Mouse (Mus musculus): ENCODE results near the gene Olfr1308. TPM values are rescaled to one million over a fixed set of nuclear protein-coding genes. Genes with fewer than 3 reads are reported as not detected.

The Olfr1308 gene
- polyA plus RNA-seq (2015; fragmentation: Nextera tagmentation; extraction: Ambion mirVana): not detected in 2 replicates

GRCm38 (mm10) chr2:111964844-111965243 lies at the start of gene Olfr1308:
TSS of gene Olfr1308 (minus strand) at chr2:111964944.
- ATAC-seq (ENCODE audit: insufficient number of reproducible peaks, low FRiP score, low TSS enrichment, low read depth): no peak
- Histone ChIP-seq H3K9me3 (no peaks in the 10 kb centered on the region), H3K9ac (no peak within 1 kb of the TSS), H3K36me3 (no peaks in the 10 kb centered on the region), H3K27ac (no peak within 1 kb of the TSS), H3K27me3 (no peaks in the 10 kb centered on the region), H3K4me3 (no peak within 1 kb of the TSS), H3K4me2 (no peak within 1 kb of the TSS), H3K4me1 (no peaks in the 10 kb centered on the region)
- 47% methylated on average over 1 of the region's 1 CpGs for WGBS

DNA sequence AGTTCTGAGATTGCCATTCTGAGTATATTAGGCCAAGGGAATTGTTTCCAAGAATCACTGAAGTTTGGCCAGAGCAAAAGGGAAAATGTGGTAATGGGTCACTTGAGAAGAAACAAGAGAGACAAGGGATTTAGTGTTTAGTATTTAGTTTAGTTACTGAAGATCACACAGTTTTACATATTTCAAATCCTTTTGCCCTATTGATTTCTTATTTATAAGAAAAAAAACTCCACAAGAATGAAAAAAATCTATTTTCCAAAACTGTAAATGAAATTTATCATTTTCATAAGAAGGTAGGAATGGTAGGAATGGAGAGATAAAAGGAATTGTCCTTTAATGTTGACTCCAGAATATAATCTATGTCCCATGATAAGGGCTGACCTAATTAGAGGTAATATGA lies 47.9 kb upstream of the Olfr1308 start, which contains the start of gene Olfr1310:
Gene Olfr1310 (minus strand): TSS at position 101 of the 400 bp plus-strand sequence.
- no peak within 1 kb of the TSS for H3K9ac ChIP-seq
- no peak for ATAC-seq (ENCODE audit: insufficient number of reproducible peaks, low FRiP score, low TSS enrichment, low read depth)

GRCm38 (mm10) chr2:111990181-111990580 lies 25.4 kb upstream of the Olfr1308 start, which contains the start of gene Olfr1309:
TSS of gene Olfr1309 (minus strand) at chr2:111990281.
- no peak within 1 kb of the TSS for H3K4me3 ChIP-seq
- no peaks in the 10 kb centered on the region for H3K36me3 ChIP-seq
- H3K4me1 ChIP-seq: no peaks in the 10 kb centered on the region
- ATAC-seq (ENCODE audit: insufficient number of reproducible peaks, low FRiP score, low TSS enrichment, low read depth): no peak
- no peaks in the 10 kb centered on the region for H3K9me3 ChIP-seq
- H3K9ac ChIP-seq: no peak within 1 kb of the TSS
- 50% methylated on average over 1 of the region's 1 CpGs for WGBS
- no peak within 1 kb of the TSS for H3K4me2 ChIP-seq
- no peak within 1 kb of the TSS for H3K27ac ChIP-seq
- H3K27me3 ChIP-seq: no peaks in the 10 kb centered on the region

More for the DNA sequence above, 47.9 kb upstream of the Olfr1308 start, which contains the start of gene Olfr1310:
- Histone ChIP-seq H3K4me1 (no peaks in the 10 kb centered on the region), H3K4me3 (no peak within 1 kb of the TSS), H3K27ac (no peak within 1 kb of the TSS), H3K4me2 (no peak within 1 kb of the TSS), H3K36me3 (no peaks in the 10 kb centered on the region), H3K27me3 (no peaks in the 10 kb centered on the region), H3K9me3 (no peaks in the 10 kb centered on the region)

- H3K4me2 ChIP-seq: no peak within 1 kb of the TSS
- no peak within 1 kb of the TSS for H3K9ac ChIP-seq
- ATAC-seq (ENCODE audit: insufficient number of reproducible peaks, low FRiP score, low TSS enrichment, low read depth): no peak
- no peaks in the 10 kb centered on the region for H3K27me3 ChIP-seq
- 73% methylated on average over 1 of the region's 1 CpGs for WGBS
- no peak within 1 kb of the TSS for H3K27ac ChIP-seq
- no peaks in the 10 kb centered on the region for H3K36me3 ChIP-seq
- H3K4me3 ChIP-seq: no peak within 1 kb of the TSS
- H3K9me3 ChIP-seq: no peaks in the 10 kb centered on the region
- H3K4me1 ChIP-seq: no peaks in the 10 kb centered on the region
Observed at GRCm38 (mm10) chr2:111949340-111949739, 15.4 kb downstream of the Olfr1308 start, which contains the start of gene Olfr1307. TSS of gene Olfr1307 (minus strand) at chr2:111949440.

GRCm38 (mm10) chr2:111916171-111916570 lies 48.6 kb downstream of the Olfr1308 start, which contains the start of gene Olfr1306:
TSS of gene Olfr1306 (minus strand) at chr2:111916271.
- no peak within 1 kb of the TSS for H3K4me2 ChIP-seq
- no peaks in the 10 kb centered on the region for H3K27me3 ChIP-seq
- no peaks in the 10 kb centered on the region for H3K36me3 ChIP-seq
- H3K4me3 ChIP-seq: no peak within 1 kb of the TSS
- H3K9ac ChIP-seq: no peak within 1 kb of the TSS
- H3K27ac ChIP-seq: no peak within 1 kb of the TSS
- no peaks in the 10 kb centered on the region for H3K4me1 ChIP-seq
- WGBS: 69% methylated on average over 1 of the region's 1 CpGs
- no peak for ATAC-seq (ENCODE audit: insufficient number of reproducible peaks, low FRiP score, low TSS enrichment, low read depth)
- no peaks in the 10 kb centered on the region for H3K9me3 ChIP-seq

Other genes with a start within 250 kb of the Olfr1308 start
- not detected in 2 replicates for gene Olfr1301, start 213.9 kb downstream of the Olfr1308 start, polyA plus RNA-seq (2015; fragmentation: Nextera tagmentation; extraction: Ambion mirVana)
- gene Olfr1302, start 187.5 kb downstream of the Olfr1308 start, polyA plus RNA-seq (2015; fragmentation: Nextera tagmentation; extraction: Ambion mirVana): not detected in 2 replicates
- gene Olfr1303, start 144.6 kb downstream of the Olfr1308 start, polyA plus RNA-seq (2015; fragmentation: Nextera tagmentation; extraction: Ambion mirVana): not detected in 2 replicates
- gene Olfr1305, start 87.8 kb downstream of the Olfr1308 start, polyA plus RNA-seq (2015; fragmentation: Nextera tagmentation; extraction: Ambion mirVana): not detected in 2 replicates
- gene Olfr1306, start 48.7 kb downstream of the Olfr1308 start, polyA plus RNA-seq (2015; fragmentation: Nextera tagmentation; extraction: Ambion mirVana): not detected in 2 replicates
- not detected in 2 replicates for gene Olfr1307, start 15.5 kb downstream of the Olfr1308 start, polyA plus RNA-seq (2015; fragmentation: Nextera tagmentation; extraction: Ambion mirVana)
- gene Olfr1309, start 25.3 kb upstream of the Olfr1308 start, polyA plus RNA-seq (2015; fragmentation: Nextera tagmentation; extraction: Ambion mirVana): not detected in 2 replicates
- not detected in 2 replicates for gene Olfr1310, start 47.8 kb upstream of the Olfr1308 start, polyA plus RNA-seq (2015; fragmentation: Nextera tagmentation; extraction: Ambion mirVana)
- gene Olfr1311, start 59.5 kb upstream of the Olfr1308 start, polyA plus RNA-seq (2015; fragmentation: Nextera tagmentation; extraction: Ambion mirVana): not detected in 2 replicates
- gene Olfr1312, start 85.3 kb upstream of the Olfr1308 start, polyA plus RNA-seq (2015; fragmentation: Nextera tagmentation; extraction: Ambion mirVana): not detected in 2 replicates
- gene Olfr1313, start 112.9 kb upstream of the Olfr1308 start, polyA plus RNA-seq (2015; fragmentation: Nextera tagmentation; extraction: Ambion mirVana): not detected in 2 replicates
- gene Olfr1314, start 131.8 kb upstream of the Olfr1308 start, polyA plus RNA-seq (2015; fragmentation: Nextera tagmentation; extraction: Ambion mirVana): not detected in 2 replicates
- not detected in 2 replicates for gene Olfr1315-ps1, start 150.5 kb upstream of the Olfr1308 start, polyA plus RNA-seq (2015; fragmentation: Nextera tagmentation; extraction: Ambion mirVana)
- gene Olfr1316, start 170.0 kb upstream of the Olfr1308 start, polyA plus RNA-seq (2015; fragmentation: Nextera tagmentation; extraction: Ambion mirVana): not detected in 2 replicates
- gene Olfr1317, start 175.4 kb upstream of the Olfr1308 start, polyA plus RNA-seq (2015; fragmentation: Nextera tagmentation; extraction: Ambion mirVana): not detected in 2 replicates
- not detected in 2 replicates for gene Olfr1318, start 189.3 kb upstream of the Olfr1308 start, polyA plus RNA-seq (2015; fragmentation: Nextera tagmentation; extraction: Ambion mirVana)

Data from limb, embryonic 15.5 days (tissue).